Mouse (Mus musculus): ENCODE measurements around the gene Methig1.

- no peak for TF ChIP-seq POLR2A (IDR thresholded peaks at IDR 0.05; ENCODE audit: low read depth, low read length)
- no peak for TF ChIP-seq CTCF (IDR thresholded peaks at IDR 0.05; ENCODE audit: extremely low read depth, insufficient read length, insufficient replicate concordance, low read depth, low read length)
These were observed 61.1 kb downstream of the Methig1 start for GRCm38 (mm10) chr15:100414011-100414410.
